Mouse (Mus musculus): Measurements from ENCODE around the gene Gm11562. TPM values are rescaled to one million over a fixed set of nuclear protein-coding genes. Genes with fewer than 3 reads are reported as not detected.
"Not testable (repeated sequence)": the region's sequence is repeated elsewhere in the genome, so short reads cannot be mapped to it uniquely, and the experiment has no call there.

Gm11562 gene
- not detected in 2 replicates for polyA plus RNA-seq (2015; fragmentation: Nextera tagmentation; extraction: Ambion mirVana)

DNA sequence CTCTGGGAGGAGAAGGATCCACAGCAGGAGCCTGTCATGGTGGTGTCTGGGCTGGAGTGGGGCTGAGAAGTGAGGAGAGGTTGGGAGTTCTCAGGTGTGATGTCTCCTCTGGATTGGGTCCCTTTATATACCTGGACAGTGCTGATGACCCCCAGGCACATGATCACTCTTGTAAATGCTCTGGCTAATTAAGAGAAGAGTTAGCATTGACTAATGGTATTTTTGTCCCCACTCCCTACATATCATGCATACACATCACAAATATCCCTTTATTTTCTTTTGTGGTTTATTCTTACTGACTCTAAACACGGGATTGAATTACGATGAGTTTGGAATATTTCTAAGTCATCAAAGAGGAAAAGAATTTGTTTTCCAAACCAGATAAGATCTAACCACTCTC lies at the start of gene Gm11562:
Gene Gm11562 (minus strand): TSS at position 101 of the 400 bp plus-strand sequence.
- no peak within 1 kb of the TSS for H3K9ac ChIP-seq
- no peaks in the 10 kb centered on the region for H3K9me3 ChIP-seq (replicated peaks)
- ATAC-seq, result no peak
- no peak within 1 kb of the TSS for H3K4me2 ChIP-seq
- 85% methylated on average over 2 of the region's 2 CpGs for WGBS
- no peak within 1 kb of the TSS for H3K4me3 ChIP-seq
- H3K4me1 ChIP-seq, result no peaks in the 10 kb centered on the region
- H3K27ac ChIP-seq, result no peak within 1 kb of the TSS
- H3K36me3 ChIP-seq (ENCODE audit: poor library complexity, severe bottlenecking), result no peaks in the 10 kb centered on the region
- no peaks in the 10 kb centered on the region for H3K27me3 ChIP-seq

GRCm38 (mm10) chr11:99665860-99666259 lies 45.6 kb upstream of the Gm11562 start, which contains the start of gene Krtap4-6:
Gene Krtap4-6 (minus strand): TSS chr11:99665960.
- Histone ChIP-seq H3K9ac (no peak within 1 kb of the TSS), H3K36me3 (ENCODE audit: poor library complexity, severe bottlenecking) (no peaks in the 10 kb centered on the region), H3K27ac (no peak within 1 kb of the TSS), H3K27me3 (no peaks in the 10 kb centered on the region), H3K4me1 (no peaks in the 10 kb centered on the region), H3K4me2 (no peak within 1 kb of the TSS), H3K4me3 (no peak within 1 kb of the TSS), H3K9me3 (replicated peaks) (no peaks in the 10 kb centered on the region)
- no peak for ATAC-seq

DNA sequence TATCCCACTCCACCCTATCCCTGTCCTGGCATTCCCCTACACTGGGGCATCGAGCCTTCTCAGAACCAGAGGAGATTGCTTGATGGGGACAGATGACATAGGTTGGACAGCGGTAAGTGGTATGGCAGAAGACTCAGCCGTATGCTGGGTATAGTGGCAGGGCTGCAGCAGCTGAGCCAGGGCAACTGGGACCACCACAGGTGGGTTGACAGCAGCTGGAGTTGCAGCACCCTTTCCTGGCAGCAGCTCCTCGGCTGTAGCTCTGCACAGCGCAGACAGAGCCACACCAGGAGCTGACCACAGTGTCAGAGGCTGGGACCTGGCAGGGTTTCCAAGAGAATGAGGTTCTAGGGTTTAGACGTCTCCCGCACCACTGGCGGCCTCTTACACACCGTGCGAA lies 42.6 kb upstream of the Gm11562 start:
- Histone ChIP-seq H3K27me3 (no peaks in the 10 kb centered on the region), H3K27ac (no peak overlapping the region), H3K9ac (no peak overlapping the region), H3K4me2 (no peak overlapping the region), H3K4me1 (no peaks in the 10 kb centered on the region), H3K4me3 (no peak overlapping the region), H3K36me3 (ENCODE audit: poor library complexity, severe bottlenecking) (no peaks in the 10 kb centered on the region), H3K9me3 (replicated peaks) (no peaks in the 10 kb centered on the region)
- 93% methylated on average over 10 of the region's 10 CpGs for WGBS
- no peak for ATAC-seq

- ATAC-seq, result no peak
Measured at GRCm38 (mm10) chr11:99659256-99659655, 39.0 kb upstream of the Gm11562 start.

GRCm38 (mm10) chr11:99658467-99659010 lies 38.3 kb upstream of the Gm11562 start, which contains the start of gene Gm11563:
Gene Gm11563 (minus strand): TSS chr11:99658960.
- not testable (repeated sequence) for H3K4me3 ChIP-seq; H3K4me2 ChIP-seq; H3K27ac ChIP-seq; H3K27me3 ChIP-seq; ATAC-seq; H3K9ac ChIP-seq; H3K9me3 ChIP-seq (replicated peaks); H3K4me1 ChIP-seq; H3K36me3 ChIP-seq (ENCODE audit: poor library complexity, severe bottlenecking)
- WGBS, result 68% methylated on average over 10 of the region's 10 CpGs

More at GRCm38 (mm10) chr11:99659256-99659655, 39.0 kb upstream of the Gm11562 start:
- Histone ChIP-seq H3K27me3 (no peaks in the 10 kb centered on the region), H3K4me2 (no peak overlapping the region), H3K27ac (no peak overlapping the region), H3K4me1 (no peaks in the 10 kb centered on the region), H3K9me3 (replicated peaks) (no peaks in the 10 kb centered on the region), H3K9ac (no peak overlapping the region), H3K36me3 (ENCODE audit: poor library complexity, severe bottlenecking) (no peaks in the 10 kb centered on the region), H3K4me3 (no peak overlapping the region)
- WGBS, result 89% methylated on average over 4 of the region's 4 CpGs

GRCm38 (mm10) chr11:99657051-99657450 lies 36.8 kb upstream of the Gm11562 start:
- H3K9ac ChIP-seq, result no peak overlapping the region
- H3K4me1 ChIP-seq, result no peaks in the 10 kb centered on the region
- no peak overlapping the region for H3K4me3 ChIP-seq
- no peaks in the 10 kb centered on the region for H3K36me3 ChIP-seq (ENCODE audit: poor library complexity, severe bottlenecking)
- no peak overlapping the region for H3K27ac ChIP-seq
- no peaks in the 10 kb centered on the region for H3K27me3 ChIP-seq
- H3K4me2 ChIP-seq, result no peak overlapping the region
- H3K9me3 ChIP-seq (replicated peaks), result no peaks in the 10 kb centered on the region
- no peak for ATAC-seq
- WGBS, result 47% methylated on average over 5 of the region's 5 CpGs

GRCm38 (mm10) chr11:99650136-99650535 lies 29.9 kb upstream of the Gm11562 start, which contains the start of gene Gm11555:
Gene Gm11555 (minus strand): TSS chr11:99650236.
- Histone ChIP-seq H3K27me3 (no peaks in the 10 kb centered on the region), H3K9ac (no peak within 1 kb of the TSS), H3K4me3 (no peak within 1 kb of the TSS), H3K4me1 (no peaks in the 10 kb centered on the region), H3K36me3 (ENCODE audit: poor library complexity, severe bottlenecking) (no peaks in the 10 kb centered on the region), H3K9me3 (replicated peaks) (no peaks in the 10 kb centered on the region), H3K27ac (no peak within 1 kb of the TSS), H3K4me2 (no peak within 1 kb of the TSS)
- WGBS, result 88% methylated on average over 2 of the region's 2 CpGs
- no peak for ATAC-seq

GRCm38 (mm10) chr11:99646444-99646843 lies 26.2 kb upstream of the Gm11562 start:
- Histone ChIP-seq H3K4me1 (no peaks in the 10 kb centered on the region), H3K27me3 (no peaks in the 10 kb centered on the region), H3K9ac (no peak overlapping the region), H3K4me2 (no peak overlapping the region), H3K27ac (no peak overlapping the region), H3K9me3 (replicated peaks) (no peaks in the 10 kb centered on the region), H3K36me3 (ENCODE audit: poor library complexity, severe bottlenecking) (no peaks in the 10 kb centered on the region), H3K4me3 (no peak overlapping the region)
- no peak for ATAC-seq
- 89% methylated on average over 15 of the region's 15 CpGs for WGBS

DNA sequence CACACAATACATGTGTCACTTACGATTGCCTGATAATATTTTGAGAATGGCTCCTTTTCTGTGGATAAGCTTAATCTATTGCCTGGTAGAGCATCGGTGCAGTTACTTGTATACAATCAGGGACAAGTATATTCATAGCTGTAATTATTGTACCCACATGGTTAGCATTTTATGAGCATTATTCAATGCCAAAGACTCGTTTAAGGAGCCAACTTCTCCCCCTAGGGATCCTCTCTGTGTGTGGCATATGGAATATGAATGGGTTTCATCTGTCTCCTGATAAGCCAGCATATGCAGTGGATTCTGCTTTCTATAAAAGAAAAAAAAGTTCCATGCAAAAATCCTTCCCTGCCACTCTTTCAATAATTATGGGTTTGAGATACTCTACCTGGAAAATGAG lies 24.1 kb upstream of the Gm11562 start:
- no peak overlapping the region for H3K27ac ChIP-seq
- no peak overlapping the region for H3K4me2 ChIP-seq
- no peaks in the 10 kb centered on the region for H3K27me3 ChIP-seq
- H3K9ac ChIP-seq, result no peak overlapping the region
- WGBS, result 72% methylated on average over 3 of the region's 3 CpGs
- no peaks in the 10 kb centered on the region for H3K4me1 ChIP-seq
- H3K4me3 ChIP-seq, result no peak overlapping the region
- H3K36me3 ChIP-seq (ENCODE audit: poor library complexity, severe bottlenecking), result no peaks in the 10 kb centered on the region
- no peaks in the 10 kb centered on the region for H3K9me3 ChIP-seq (replicated peaks)
- no peak for ATAC-seq

- not testable (repeated sequence) for H3K4me3 ChIP-seq; H3K4me1 ChIP-seq; H3K27me3 ChIP-seq; ATAC-seq; H3K36me3 ChIP-seq (ENCODE audit: poor library complexity, severe bottlenecking); H3K27ac ChIP-seq; H3K9me3 ChIP-seq (replicated peaks); H3K9ac ChIP-seq; H3K4me2 ChIP-seq
- 80% methylated on average over 8 of the region's 9 CpGs for WGBS
Measured at GRCm38 (mm10) chr11:99643635-99644139, 23.5 kb upstream of the Gm11562 start, which contains the start of gene Krtap4-7. Gene Krtap4-7 (minus strand): TSS chr11:99644089.

DNA sequence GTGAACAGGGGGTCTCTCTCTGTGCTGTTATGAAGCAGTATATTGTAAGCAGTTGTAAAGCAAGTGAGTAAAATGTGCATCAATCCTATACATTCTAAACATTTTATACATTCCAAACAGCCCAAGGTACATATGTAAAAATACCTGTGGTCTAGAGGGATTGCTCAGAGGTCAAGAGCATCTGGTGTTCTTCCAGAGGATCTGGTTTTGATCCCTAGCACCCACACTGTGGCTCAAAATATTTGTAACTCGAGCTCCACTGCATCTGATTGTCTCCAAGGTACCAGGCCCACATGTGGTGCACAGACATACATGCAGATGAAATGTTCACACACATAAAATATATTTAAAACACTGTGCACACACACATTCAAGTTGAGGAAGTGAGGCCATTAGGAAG lies 20.7 kb upstream of the Gm11562 start:
- Histone ChIP-seq H3K9me3 (replicated peaks) (no peaks in the 10 kb centered on the region), H3K9ac (no peak overlapping the region), H3K36me3 (ENCODE audit: poor library complexity, severe bottlenecking) (no peaks in the 10 kb centered on the region), H3K4me3 (no peak overlapping the region), H3K27me3 (no peaks in the 10 kb centered on the region), H3K4me2 (no peak overlapping the region), H3K4me1 (no peaks in the 10 kb centered on the region), H3K27ac (no peak overlapping the region)
- 30% methylated on average over 1 of the region's 1 CpGs for WGBS
- no peak for ATAC-seq

DNA sequence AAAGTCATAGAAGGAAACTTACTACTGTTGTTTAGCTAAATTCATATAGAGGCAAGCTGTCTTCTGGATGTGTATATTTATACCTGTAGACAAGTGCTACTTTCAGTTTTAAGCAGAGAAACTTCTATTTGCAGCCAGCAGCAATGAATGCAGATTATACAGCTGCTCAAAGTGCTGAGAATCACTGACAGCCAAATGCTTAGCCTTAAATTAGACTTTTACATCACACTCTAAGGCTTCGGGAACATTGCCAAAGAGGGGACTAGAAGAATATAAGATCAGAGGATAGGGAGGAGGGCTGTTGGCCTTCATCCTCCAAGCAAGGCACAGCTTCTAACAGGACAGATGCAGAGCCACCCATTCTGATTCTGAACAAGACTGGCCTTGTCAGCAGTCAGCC lies 16.9 kb upstream of the Gm11562 start:
- 79% methylated on average over 1 of the region's 1 CpGs for WGBS
- no peak overlapping the region for H3K4me2 ChIP-seq

DNA sequence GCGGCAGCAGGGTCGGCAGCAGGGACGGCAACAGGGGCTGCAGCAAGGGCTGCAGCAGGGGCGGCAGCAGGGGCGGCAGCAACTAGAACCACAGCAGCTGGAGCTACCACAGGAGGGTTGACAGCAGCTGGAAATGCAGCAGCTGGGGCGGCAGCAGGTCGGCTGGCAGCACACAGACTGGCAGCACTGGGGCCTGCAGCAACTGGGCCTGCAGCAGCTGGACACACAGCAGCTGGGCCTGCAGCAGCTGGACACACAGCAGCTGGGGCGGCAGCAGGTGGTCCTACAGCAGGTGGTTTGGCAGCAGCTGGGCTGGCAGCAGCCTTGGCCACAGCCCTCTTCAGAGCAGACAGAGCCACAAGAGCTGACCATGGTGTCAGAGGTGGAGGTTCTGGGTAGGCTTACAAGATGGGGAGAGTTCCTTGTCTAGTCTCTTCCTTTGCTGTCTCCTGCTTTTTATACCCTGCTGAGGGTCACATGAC lies 14.5 kb upstream of the Gm11562 start, which contains the start of gene Krtap4-2:
Gene Krtap4-2 (minus strand): TSS at position 432 of the 482 bp plus-strand sequence.
- Histone ChIP-seq H3K36me3 (ENCODE audit: poor library complexity, severe bottlenecking) (no peaks in the 10 kb centered on the region), H3K4me3 (no peak within 1 kb of the TSS), H3K4me2 (no peak within 1 kb of the TSS), H3K27ac (no peak within 1 kb of the TSS), H3K27me3 (no peaks in the 10 kb centered on the region), H3K4me1 (no peaks in the 10 kb centered on the region), H3K9ac (no peak within 1 kb of the TSS), H3K9me3 (replicated peaks) (no peaks in the 10 kb centered on the region)
- 40% methylated on average over 8 of the region's 8 CpGs for WGBS
- ATAC-seq, result no peak

More for the DNA sequence above, 16.9 kb upstream of the Gm11562 start:
- no peak overlapping the region for H3K27ac ChIP-seq
- ATAC-seq, result no peak
- H3K36me3 ChIP-seq (ENCODE audit: poor library complexity, severe bottlenecking), result no peaks in the 10 kb centered on the region
- H3K27me3 ChIP-seq, result no peaks in the 10 kb centered on the region
- H3K4me1 ChIP-seq, result no peaks in the 10 kb centered on the region
- H3K9me3 ChIP-seq (replicated peaks), result no peaks in the 10 kb centered on the region
- H3K9ac ChIP-seq, result no peak overlapping the region
- H3K4me3 ChIP-seq, result no peak overlapping the region

Measured in forebrain, embryonic 13.5 days (tissue).